Mouse (Mus musculus): ENCODE results near the gene Etfrf1.

- TF ChIP-seq CTCF (IDR thresholded peaks at IDR 0.05; ENCODE audit: low read depth, low read length): no peak
- TF ChIP-seq TAL1 (conservative IDR thresholded peaks at IDR 0.05; ENCODE audit: low read depth, low read length): no peak
- TF ChIP-seq GATA1 (IDR thresholded peaks at IDR 0.05; ENCODE audit: borderline replicate concordance, low read length): no peak
- no peak for TF ChIP-seq POLR2AphosphoS5 (IDR thresholded peaks at IDR 0.05; ENCODE audit: insufficient replicate concordance, low read depth, low read length)
These were observed 31.6 kb downstream of the Etfrf1 start for GRCm38 (mm10) chr6:145242521-145242920.

Measured in G1E (cell line).